Mouse (Mus musculus) bone marrow, adult 2 months (tissue): ENCODE measurements around the gene Gm10668. TPM values are rescaled to one million over a fixed set of nuclear protein-coding genes. Genes with fewer than 3 reads are reported as not detected.
"Not testable (repeated sequence)": the region's sequence is repeated elsewhere in the genome, so short reads cannot be mapped to it uniquely, and the experiment has no call there.

ENCODE experiments used
- H3K27ac ChIP-seq: fragments of 200-500 bp; 2 replicates; pipeline ENCODE4 v1.5.1; 2012; ENCODE audit warnings: low read depth, mild to moderate bottlenecking, control low read depth, inconsistent platforms, low read length; ENCODE audit not compliant: control insufficient read depth, poor library complexity, insufficient read depth
- H3K4me1 ChIP-seq: fragments of 200-500 bp; 2 replicates; pipeline ENCODE4 v1.6.1; 2011; ENCODE audit warnings: low read length; ENCODE audit not compliant: control insufficient read depth, insufficient read depth
- H3K4me3 ChIP-seq: fragments of 200-500 bp; replicated peaks from 2 replicates; pipeline ENCODE3; 2011; ENCODE audit warnings: mild to moderate bottlenecking, low read depth, low read length, control low read depth; ENCODE audit not compliant: control insufficient read depth
- WGBS: fragments of 180-500 bp; shearing (Covaris S2); methylation state at CpG from one replicate; pipeline ENCODE4 v1.1.7; 2018; 5-methylcytosine and 5-hydroxymethylcytosine counted together
- polyA plus RNA-seq: library from polyadenylated mRNA; stranded (reverse); fragments of >200 nt; gene quantifications from 2 replicates; pipeline ENCODE4 v1.2.4, GENCODE M21; 2011; ENCODE audit warnings: low replicate concordance; ENCODE audit not compliant: missing spikeins, insufficient read depth, insufficient read length

The Gm10668 gene
- not detected in 2 replicates for polyA plus RNA-seq

DNA sequence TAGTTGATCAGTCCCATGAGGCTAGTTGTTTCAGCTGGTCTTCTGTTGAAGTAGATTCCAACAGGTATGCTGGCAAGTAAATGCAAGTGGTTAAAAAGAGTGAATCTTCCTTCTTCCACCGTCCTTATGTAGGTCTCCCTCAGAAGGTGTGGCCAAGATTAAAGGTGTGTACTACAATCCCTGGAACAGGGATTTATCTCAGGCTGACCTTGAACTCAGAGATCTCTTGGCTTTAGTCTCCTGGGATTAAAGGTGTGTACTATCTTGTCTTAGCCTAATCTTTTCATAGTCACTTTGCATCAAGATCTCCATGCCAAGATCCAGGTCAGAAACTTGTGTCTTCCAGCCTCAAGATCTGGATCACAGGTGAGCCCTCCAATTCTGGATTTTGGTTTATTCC, at the start of gene Gm10668:
Gene Gm10668, minus strand, starts transcription at position 101 of the 400 bp plus-strand sequence.
- H3K4me3 ChIP-seq, H3K27ac ChIP-seq, H3K4me1 ChIP-seq: not testable (repeated sequence)
- WGBS, result no CpG with 5 or more reads among the region's 1 CpGs

DNA sequence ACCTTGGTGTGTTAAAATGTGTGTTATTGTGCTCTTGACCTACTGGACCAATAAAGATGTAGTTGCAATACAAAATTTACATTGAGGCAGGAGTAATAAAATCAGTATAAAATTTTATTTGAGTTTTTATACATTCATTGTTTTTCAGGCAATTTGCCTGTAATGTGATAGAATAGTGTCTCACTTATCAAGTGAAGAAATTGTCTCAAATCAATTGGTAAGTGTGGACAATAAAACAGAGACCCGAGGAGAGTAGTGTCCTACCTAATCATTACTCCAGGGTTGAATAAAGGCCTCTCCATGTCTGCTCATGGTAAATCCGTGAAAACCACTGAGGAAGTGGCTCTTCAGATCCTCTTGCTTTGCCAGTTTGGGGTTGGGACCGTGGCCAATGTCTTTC, 40.5 kb upstream of the Gm10668 start, which contains the start of gene Vmn1r112:
Gene Vmn1r112, plus strand, starts transcription at position 301 of the 400 bp plus-strand sequence.
- WGBS, result no CpG with 5 or more reads among the region's 3 CpGs
- not testable (repeated sequence) for H3K27ac ChIP-seq, H3K4me3 ChIP-seq, H3K4me1 ChIP-seq

GRCm38 (mm10) chr7:20703116-20703515, 27.3 kb downstream of the Gm10668 start, which contains the start of gene Vmn1r111:
Gene Vmn1r111, minus strand, starts transcription at chr7:20703216.
- not testable (repeated sequence) for H3K4me3 ChIP-seq, H3K27ac ChIP-seq, H3K4me1 ChIP-seq
- WGBS, result no CpG with 5 or more reads among the region's 2 CpGs

Other genes with a start within 250 kb of the Gm10668 start
- not detected in 2 replicates for gene Vmn1r103, start 220.1 kb downstream of the Gm10668 start, polyA plus RNA-seq
- not detected in 2 replicates for gene Vmn1r104, start 196.8 kb downstream of the Gm10668 start, polyA plus RNA-seq
- gene Gm5726, start 184.9 kb downstream of the Gm10668 start, polyA plus RNA-seq, result not detected in 2 replicates
- not detected in 2 replicates for gene Gm4141, start 154.4 kb downstream of the Gm10668 start, polyA plus RNA-seq
- gene Gm4513, start 131.6 kb downstream of the Gm10668 start, polyA plus RNA-seq, result not detected in 2 replicates
- not detected in 2 replicates for gene Vmn1r107, start 61.7 kb downstream of the Gm10668 start, polyA plus RNA-seq
- gene Vmn1r111, start 27.4 kb downstream of the Gm10668 start, polyA plus RNA-seq, result not detected in 2 replicates
- gene Vmn1r112, start 40.6 kb upstream of the Gm10668 start, polyA plus RNA-seq, result not detected in 2 replicates
- not detected in 2 replicates for gene Vmn1r113, start 56.7 kb upstream of the Gm10668 start, polyA plus RNA-seq
- gene Vmn1r114, start 81.6 kb upstream of the Gm10668 start, polyA plus RNA-seq, result not detected in 2 replicates
- not detected in 2 replicates for gene Vmn1r115, start 114.4 kb upstream of the Gm10668 start, polyA plus RNA-seq
- not detected in 2 replicates for gene Vmn1r116, start 141.6 kb upstream of the Gm10668 start, polyA plus RNA-seq
- gene Vmn1r117, start 153.5 kb upstream of the Gm10668 start, polyA plus RNA-seq, result not detected in 2 replicates
- not detected in 2 replicates for gene Vmn1r118, start 181.7 kb upstream of the Gm10668 start, polyA plus RNA-seq